Mouse (Mus musculus) limb, embryonic 15.5 days (tissue): Measurements from ENCODE around the gene Gm44596. TPM values are rescaled to one million over a fixed set of nuclear protein-coding genes. Genes with fewer than 3 reads are reported as not detected.

Experiments used
- ATAC-seq: fragments of 200-750 bp; cut with Nextera tagmentation; 2 replicates; pipeline ENCODE4 v1.8.0; 2017; ENCODE audit warnings: low read depth, moderate TSS enrichment; ENCODE audit not compliant: insufficient number of reproducible peaks, low FRiP score, low TSS enrichment
- H3K27ac ChIP-seq: fragments of 300-500 bp; sonication (generic); 2 replicates; pipeline ENCODE4 v1.5.1; 2015; ENCODE audit warnings: moderate library complexity, mild to moderate bottlenecking, inconsistent platforms
- H3K27me3 ChIP-seq: fragments of 300-500 bp; sonication (generic); 2 replicates; pipeline ENCODE4 v1.6.1; 2015; ENCODE audit warnings: inconsistent platforms
- H3K36me3 ChIP-seq: fragments of 300-500 bp; sonication (generic); 2 replicates; pipeline ENCODE4 v1.6.1; 2015; ENCODE audit warnings: inconsistent platforms
- H3K4me1 ChIP-seq: fragments of 300-500 bp; sonication (generic); 2 replicates; pipeline ENCODE4 v1.6.1; 2015; ENCODE audit warnings: inconsistent platforms
- H3K4me2 ChIP-seq: fragments of 300-500 bp; sonication (generic); 2 replicates; pipeline ENCODE4 v1.6.1; 2015; ENCODE audit warnings: mild to moderate bottlenecking, inconsistent platforms
- H3K4me3 ChIP-seq: fragments of 300-500 bp; sonication (generic); 2 replicates; pipeline ENCODE4 v1.5.1; 2015; ENCODE audit warnings: mild to moderate bottlenecking, inconsistent platforms
- H3K9ac ChIP-seq: fragments of 300-500 bp; sonication (generic); 2 replicates; pipeline ENCODE4 v1.6.1; 2015; ENCODE audit warnings: inconsistent platforms
- H3K9me3 ChIP-seq: fragments of 300-500 bp; sonication (generic); 2 replicates; pipeline ENCODE4 v1.6.1; 2016; ENCODE audit warnings: inconsistent platforms
- WGBS: fragments of 180-500 bp; shearing (Covaris S2); methylation state at CpG from one replicate; pipeline ENCODE4 v1.1.7; 2015; 5-methylcytosine and 5-hydroxymethylcytosine counted together
- polyA plus RNA-seq: library from polyadenylated mRNA; unstranded; fragments of >200 nt; fragmentation: Nextera tagmentation; extraction: Ambion mirVana; gene quantifications from 2 replicates; pipeline ENCODE4 v1.2.1, GENCODE M21; 2015

The Gm44596 gene
- polyA plus RNA-seq, 1 experiment from 2014 or later: not detected

GRCm38 (mm10) chr6:128383752-128384151 is 8.4 kb downstream of the Gm44596 start:
- H3K4me1 ChIP-seq: no peaks in the 10 kb centered on the region
- no peak overlapping the region for H3K4me2 ChIP-seq
- H3K4me3 ChIP-seq: no peak overlapping the region
- no peak overlapping the region for H3K9ac ChIP-seq
- H3K36me3 ChIP-seq: no peaks in the 10 kb centered on the region
- no peak for ATAC-seq
- H3K27me3 ChIP-seq: no peaks in the 10 kb centered on the region
- WGBS: 80% methylated on average over 7 of the region's 7 CpGs
- no peaks in the 10 kb centered on the region for H3K9me3 ChIP-seq
- H3K27ac ChIP-seq: no peak overlapping the region

GRCm38 (mm10) chr6:128385026-128385425 is 9.7 kb downstream of the Gm44596 start:
- Histone ChIP-seq H3K9me3 (no peaks in the 10 kb centered on the region), H3K9ac (no peak overlapping the region), H3K4me1 (no peaks in the 10 kb centered on the region), H3K27me3 (no peaks in the 10 kb centered on the region), H3K4me2 (no peak overlapping the region), H3K36me3 (no peaks in the 10 kb centered on the region), H3K27ac (no peak overlapping the region), H3K4me3 (no peak overlapping the region)
- WGBS: 83% methylated on average over 1 of the region's 1 CpGs
- no peak for ATAC-seq

DNA sequence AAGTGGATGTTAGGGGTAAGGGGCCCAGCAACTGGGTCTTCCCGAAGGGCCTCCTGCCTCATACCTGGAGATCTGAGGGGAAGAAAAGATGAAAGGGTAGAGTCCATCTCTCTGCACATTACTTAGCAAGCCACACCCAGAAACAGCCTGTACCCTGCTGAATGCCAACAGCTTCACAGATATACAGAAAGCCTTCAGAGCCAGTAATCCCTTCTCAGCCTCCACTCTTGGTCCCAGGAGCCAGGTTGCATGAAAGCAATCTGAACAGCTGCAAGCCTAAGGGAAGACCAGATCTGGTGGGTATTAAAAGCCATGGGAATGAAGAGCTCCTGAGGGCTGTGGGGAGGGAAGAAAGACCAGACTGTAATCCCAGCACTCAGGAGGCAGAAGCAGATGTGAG is 13.9 kb downstream of the Gm44596 start:
- H3K9ac ChIP-seq: no peak overlapping the region
- no peaks in the 10 kb centered on the region for H3K4me1 ChIP-seq
- no peak for ATAC-seq
- H3K27me3 ChIP-seq: no peaks in the 10 kb centered on the region
- WGBS: 75% methylated on average over 1 of the region's 1 CpGs
- no peak overlapping the region for H3K4me3 ChIP-seq
- H3K27ac ChIP-seq: no peak overlapping the region
- no peaks in the 10 kb centered on the region for H3K36me3 ChIP-seq
- H3K4me2 ChIP-seq: no peak overlapping the region
- H3K9me3 ChIP-seq: no peaks in the 10 kb centered on the region

DNA sequence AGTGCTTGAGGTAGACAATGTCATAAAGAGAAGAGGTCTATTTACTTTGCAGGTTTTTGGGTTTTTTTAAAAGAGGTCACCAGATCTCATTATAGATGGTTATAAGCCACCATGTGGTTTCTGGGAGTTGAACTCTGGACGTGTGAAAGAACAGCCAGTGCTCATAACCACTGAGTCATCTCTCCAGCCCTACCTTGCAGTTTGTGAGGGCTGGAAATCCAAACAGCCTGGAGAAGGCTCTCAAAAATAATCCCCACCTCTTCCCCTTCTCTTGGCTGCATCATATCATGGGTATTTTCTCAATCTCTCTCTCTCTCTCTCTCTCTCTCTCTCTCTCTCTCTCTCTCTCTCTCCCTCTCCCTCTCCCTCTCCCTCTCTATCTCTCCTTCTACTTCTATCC is 15.4 kb downstream of the Gm44596 start:
- WGBS: 62% methylated on average over 1 of the region's 1 CpGs

GRCm38 (mm10) chr6:128397574-128398261 is 22.4 kb downstream of the Gm44596 start:
- WGBS: 77% methylated on average over 7 of the region's 7 CpGs
- Histone ChIP-seq H3K36me3 (no peaks in the 10 kb centered on the region), H3K27me3 (no peaks in the 10 kb centered on the region), H3K4me3 (no peak overlapping the region), H3K4me1 (peaks cover 12% of the 10 kb centered on the region; the same call in 1 of the 2 replicates), H3K9ac (no peak overlapping the region), H3K27ac (no peak overlapping the region), H3K9me3 (no peaks in the 10 kb centered on the region), H3K4me2 (no peak overlapping the region)
- ATAC-seq: no peak

More for the DNA sequence above, 15.4 kb downstream of the Gm44596 start:
- H3K4me3 ChIP-seq: no peak overlapping the region
- no peak for ATAC-seq
- no peaks in the 10 kb centered on the region for H3K4me1 ChIP-seq
- no peaks in the 10 kb centered on the region for H3K27me3 ChIP-seq
- no peaks in the 10 kb centered on the region for H3K9me3 ChIP-seq
- H3K36me3 ChIP-seq: no peaks in the 10 kb centered on the region
- H3K27ac ChIP-seq: no peak overlapping the region
- no peak overlapping the region for H3K4me2 ChIP-seq
- H3K9ac ChIP-seq: no peak overlapping the region

DNA sequence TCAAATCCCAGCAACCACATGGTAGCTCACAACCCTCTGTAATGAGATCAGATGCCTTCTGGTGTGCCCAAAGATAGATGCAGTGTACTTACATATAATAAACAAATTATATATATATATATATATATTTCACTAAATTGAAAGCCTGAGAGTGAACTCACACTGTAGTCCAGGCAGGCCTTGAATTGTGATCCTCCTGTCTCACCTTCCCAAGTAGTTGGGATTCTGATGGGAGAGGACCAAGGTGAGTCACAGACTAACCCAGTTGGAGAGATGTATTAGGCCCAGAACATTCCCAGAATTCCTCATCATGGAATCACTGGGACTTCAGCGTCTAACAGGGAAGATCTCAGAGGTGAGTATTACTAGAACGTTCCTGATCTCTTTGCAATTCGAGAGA is 23.7 kb downstream of the Gm44596 start, which contains the start of gene Nrip2:
Gene Nrip2 (plus strand): TSS at position 301 of the 400 bp plus-strand sequence.
- Histone ChIP-seq H3K27me3 (no peaks in the 10 kb centered on the region), H3K9me3 (no peaks in the 10 kb centered on the region), H3K4me3 (peak within 1 kb of the TSS; percentile 32), H3K27ac (peak within 1 kb of the TSS; percentile 23; the same call in 1 of the 2 replicates), H3K4me1 (peaks cover 12% of the 10 kb centered on the region; the same call in 1 of the 2 replicates), H3K9ac (no peak within 1 kb of the TSS), H3K4me2 (peak within 1 kb of the TSS; percentile 45), H3K36me3 (no peaks in the 10 kb centered on the region)
- WGBS: 69% methylated on average over 3 of the region's 3 CpGs
- no peak for ATAC-seq

- H3K4me3 ChIP-seq: peak overlapping the region; percentile 32
- H3K9me3 ChIP-seq: no peaks in the 10 kb centered on the region
Observed at GRCm38 (mm10) chr6:128399421-128400185, 24.3 kb downstream of the Gm44596 start.

GRCm38 (mm10) chr6:128404708-128405107 is 29.4 kb downstream of the Gm44596 start:
- Histone ChIP-seq H3K4me3 (no peak overlapping the region), H3K27ac (no peak overlapping the region), H3K4me1 (peaks cover 15% of the 10 kb centered on the region; the same call in 1 of the 2 replicates), H3K27me3 (no peaks in the 10 kb centered on the region), H3K9me3 (no peaks in the 10 kb centered on the region), H3K9ac (no peak overlapping the region), H3K36me3 (peaks cover 29% of the 10 kb centered on the region), H3K4me2 (no peak overlapping the region)
- WGBS: 46% methylated on average over 5 of the region's 5 CpGs
- ATAC-seq: no peak

More at GRCm38 (mm10) chr6:128399421-128400185, 24.3 kb downstream of the Gm44596 start:
- Histone ChIP-seq H3K4me1 (peaks cover 13% of the 10 kb centered on the region; the same call in 1 of the 2 replicates), H3K27ac (peak overlapping the region; percentile 23; the same call in 1 of the 2 replicates), H3K4me2 (peak overlapping the region; percentile 45), H3K36me3 (no peaks in the 10 kb centered on the region), H3K9ac (no peak overlapping the region), H3K27me3 (no peaks in the 10 kb centered on the region)
- 29% methylated on average over 21 of the region's 21 CpGs for WGBS
- ATAC-seq: peak; percentile 74; the same call in 1 of the 2 replicates

- Histone ChIP-seq H3K4me1 (0 out of 2 replicates have a peak, but pooled peaks cover 5% of the 10 kb centered on the region), H3K27me3 (no peaks in the 10 kb centered on the region), H3K27ac (no peak overlapping the region), H3K9me3 (no peaks in the 10 kb centered on the region), H3K4me2 (no peak overlapping the region), H3K9ac (no peak overlapping the region), H3K36me3 (peaks cover 67% of the 10 kb centered on the region), H3K4me3 (no peak overlapping the region)
- 83% methylated on average over 7 of the region's 7 CpGs for WGBS
- no peak for ATAC-seq
Observed at GRCm38 (mm10) chr6:128408544-128409125, 33.3 kb downstream of the Gm44596 start.

GRCm38 (mm10) chr6:128410305-128410704 is 35.0 kb downstream of the Gm44596 start:
- Histone ChIP-seq H3K4me2 (no peak overlapping the region), H3K27me3 (no peaks in the 10 kb centered on the region), H3K9ac (no peak overlapping the region), H3K36me3 (peaks cover 71% of the 10 kb centered on the region), H3K27ac (no peak overlapping the region), H3K4me3 (no peak overlapping the region), H3K9me3 (no peaks in the 10 kb centered on the region), H3K4me1 (no peaks in the 10 kb centered on the region)
- no peak for ATAC-seq
- WGBS: 96% methylated on average over 13 of the region's 13 CpGs

GRCm38 (mm10) chr6:128411115-128411514 is 35.8 kb downstream of the Gm44596 start:
- Histone ChIP-seq H3K4me3 (no peak overlapping the region), H3K9me3 (no peaks in the 10 kb centered on the region), H3K27ac (no peak overlapping the region), H3K4me1 (no peaks in the 10 kb centered on the region), H3K27me3 (no peaks in the 10 kb centered on the region), H3K4me2 (no peak overlapping the region), H3K36me3 (peaks cover 72% of the 10 kb centered on the region), H3K9ac (no peak overlapping the region)
- WGBS: 20% methylated on average over 3 of the region's 3 CpGs
- ATAC-seq: no peak

GRCm38 (mm10) chr6:128416169-128416568 is 40.9 kb downstream of the Gm44596 start:
- Histone ChIP-seq H3K36me3 (peaks cover 44% of the 10 kb centered on the region), H3K4me1 (no peaks in the 10 kb centered on the region; the same call in 1 of the 2 replicates), H3K4me2 (no peak overlapping the region), H3K4me3 (no peak overlapping the region), H3K9me3 (no peaks in the 10 kb centered on the region), H3K9ac (no peak overlapping the region), H3K27me3 (no peaks in the 10 kb centered on the region), H3K27ac (no peak overlapping the region)
- WGBS: 85% methylated on average over 5 of the region's 5 CpGs
- ATAC-seq: no peak
